Mouse (Mus musculus): ENCODE measurements around the gene Gm20388.
"Not testable (repeated sequence)": the region's sequence is repeated elsewhere in the genome, so short reads cannot be mapped to it uniquely, and the experiment has no call there.

Gm20388 gene

GRCm38 (mm10) chr8:123230326-123230725 is 3319.7 kb downstream of the Gm20388 start:
- DNase-seq = not testable (repeated sequence)

GRCm38 (mm10) chr8:123231742-123232141 is 3321.1 kb downstream of the Gm20388 start:
- DNase-seq = no peak

- no peak for DNase-seq
Observed at GRCm38 (mm10) chr8:123232553-123232952, 3321.9 kb downstream of the Gm20388 start.

GRCm38 (mm10) chr8:123233300-123233699 is 3322.7 kb downstream of the Gm20388 start:
- no peak for DNase-seq

GRCm38 (mm10) chr8:123233760-123234159 is 3323.1 kb downstream of the Gm20388 start:
- DNase-seq = no peak

- DNase-seq = no peak
Observed at GRCm38 (mm10) chr8:123234918-123235519, 3324.4 kb downstream of the Gm20388 start.

GRCm38 (mm10) chr8:123235520-123236497 is 3325.2 kb downstream of the Gm20388 start, which contains the start of gene Spata2l:
Gene Spata2l, minus strand, starts transcription at chr8:123236233.
- DNase-seq = peak; percentile 90

- DNase-seq = no peak
Observed at GRCm38 (mm10) chr8:123239398-123239797, 3328.8 kb downstream of the Gm20388 start.

GRCm38 (mm10) chr8:123242107-123242923 is 3331.7 kb downstream of the Gm20388 start:
- DNase-seq = no peak

- no peak for DNase-seq
Observed at GRCm38 (mm10) chr8:123243053-123243452, 3332.4 kb downstream of the Gm20388 start.

- DNase-seq = no peak
Observed at GRCm38 (mm10) chr8:123244382-123244781, 3333.7 kb downstream of the Gm20388 start.

GRCm38 (mm10) chr8:123245543-123245942 is 3334.9 kb downstream of the Gm20388 start:
- no peak for DNase-seq

- no peak for DNase-seq
Observed at GRCm38 (mm10) chr8:123247748-123248147, 3337.1 kb downstream of the Gm20388 start.

GRCm38 (mm10) chr8:123248596-123248995 is 3338.0 kb downstream of the Gm20388 start:
- DNase-seq = no peak

GRCm38 (mm10) chr8:123250940-123251339 is 3340.3 kb downstream of the Gm20388 start:
- DNase-seq = no peak

- no peak for DNase-seq
Observed at GRCm38 (mm10) chr8:123252925-123253324, 3342.3 kb downstream of the Gm20388 start.

GRCm38 (mm10) chr8:123253451-123254098 is 3342.9 kb downstream of the Gm20388 start:
- DNase-seq = no peak

- peak; percentile 93 for DNase-seq
Observed at GRCm38 (mm10) chr8:123254099-123254885, 3343.7 kb downstream of the Gm20388 start, which contains the start of the genes Zfp276 and Vps9d1. Gene Zfp276, plus strand, starts transcription at chr8:123254195. Gene Vps9d1, minus strand, starts transcription at chr8:123254348.

- DNase-seq = no peak
Observed at GRCm38 (mm10) chr8:123255170-123255569, 3344.5 kb downstream of the Gm20388 start.

GRCm38 (mm10) chr8:123257114-123257513 is 3346.5 kb downstream of the Gm20388 start:
- DNase-seq = no peak

GRCm38 (mm10) chr8:123257593-123257992 is 3347.0 kb downstream of the Gm20388 start:
- DNase-seq = not testable (repeated sequence)

Measured in liver (tissue).